In the genomic region with DNA sequence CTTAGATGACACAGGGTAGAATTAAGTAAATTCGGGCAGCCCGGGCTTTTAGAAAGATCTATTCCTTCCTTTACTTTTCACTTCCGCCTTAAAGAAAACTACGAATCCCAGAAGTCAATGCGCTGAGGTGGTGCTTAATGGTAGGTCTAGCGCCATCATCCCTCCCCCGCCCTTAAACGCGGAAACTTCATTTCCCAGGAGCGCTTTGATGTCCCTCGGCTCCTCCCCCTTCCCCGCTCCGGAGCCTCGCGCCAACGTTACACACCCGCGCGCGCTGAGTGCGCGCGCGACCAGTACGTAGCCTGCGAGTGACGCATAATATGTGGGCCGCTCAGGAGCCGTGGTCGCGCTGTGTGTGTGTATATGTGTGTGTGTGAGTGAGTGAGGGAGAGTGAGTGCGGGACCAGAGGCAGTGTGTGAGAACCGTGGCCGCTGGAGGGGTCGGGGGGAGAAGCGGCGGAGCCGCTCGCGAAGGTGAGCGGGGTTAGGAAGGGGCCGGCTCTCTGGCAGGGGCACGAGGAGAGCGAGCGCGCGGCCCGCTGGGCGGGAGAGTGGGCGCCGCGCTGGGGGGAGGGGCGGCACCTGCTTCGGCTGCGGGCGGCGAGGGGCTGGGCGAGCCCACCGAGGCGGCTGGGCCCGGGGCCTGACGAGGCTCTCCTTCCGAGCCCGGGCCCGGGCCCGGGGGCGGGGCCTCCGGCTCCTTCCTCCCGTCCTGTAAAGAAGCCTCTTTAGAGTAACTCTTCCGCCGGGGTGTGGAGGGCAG, we compare ENCODE assay signal across 8 mouse cellular contexts. TPM values are rescaled to one million over a fixed set of nuclear protein-coding genes. Genes with fewer than 3 reads are reported as not detected.
DNase-seq lines count a peak whose midpoint lies in the region; ATAC-seq and TF ChIP-seq lines count a peak whose summit lies in the region.

A gene (plus strand): TSS at position 257 of the 763 bp plus-strand sequence.

- peaks cover 0 to 2% of the 10 kb centered on the region in 2 experiments; a peak in 1 of 4 replicates for H3K4me1 ChIP-seq in ES-E14 (ENCODE audit: control insufficient read depth in 2 of 2, insufficient read depth in 2 of 2, low read length in 2 of 2, poor library complexity in 1 of 2)
- peaks cover 13% of the 10 kb centered on the region for H3K4me1 ChIP-seq in forebrain, embryonic 15.5 days
- peaks cover 3% of the 10 kb centered on the region; the same call in 1 of the 2 replicates for H3K4me1 ChIP-seq in lung, adult 2 months (ENCODE audit: control insufficient read depth, insufficient read depth, low read length)

- in situ Hi-C loops in ES-E14 (cut with MboI; ENCODE audit: low sequenced_read_pairs in 2 of 2, unreplicated experiment in 2 of 2), result no loop called here

- intact Hi-C loops in heart, postnatal 25 days (cut with DNase I), result loop anchor here (2.0 kb wide), 1 partner anchor 33 kb away; a partner anchor contains a TSS

- DNase-seq in ES-E14 (ENCODE audit: low read depth, low spot score), result peak; percentile 97
- peak; percentile 95 for DNase-seq in cerebellum, adult 11-12 months
- peak; percentile 85 for DNase-seq in heart, postnatal 25 days (ENCODE audit: low spot score)
- peak; percentile 87 to 97 for DNase-seq in layer of hippocampus, adult 18-20 months (ENCODE audit: low spot score in 2 of 2)
- peak; percentile 81 for DNase-seq in lung, adult 2 months
- DNase-seq in thymus, adult 18-20 months, result peak; percentile 88 to 93

- no peaks in the 10 kb centered on the region for H3K27me3 ChIP-seq in forebrain, embryonic 15.5 days

- H3K27ac ChIP-seq in ES-E14 (ENCODE audit: insufficient read depth, low read depth, low read length, poor library complexity, severe bottlenecking), result peak within 1 kb of the TSS; percentile 97
- peak within 1 kb of the TSS; percentile 86 for H3K27ac ChIP-seq in forebrain, embryonic 15.5 days (replicated peaks)

- H3K4me2 ChIP-seq in forebrain, embryonic 15.5 days (replicated peaks), result peak within 1 kb of the TSS; percentile 94

- peak; percentile 99 for ATAC-seq in forebrain, embryonic 15.5 days (replicated peaks)
- ATAC-seq in neutrophil, adult 5-6 weeks (ENCODE audit: extremely low read depth, insufficient number of reproducible peaks, low FRiP score, poor library complexity, severe bottlenecking), result peak; percentile 97

- H3K9ac ChIP-seq in ES-E14 (ENCODE audit: insufficient read depth, low read depth, low read length, poor library complexity, severe bottlenecking), result peak within 1 kb of the TSS; percentile 99
- peak within 1 kb of the TSS; percentile 70 for H3K9ac ChIP-seq in forebrain, embryonic 15.5 days (replicated peaks)

- H3K36me3 ChIP-seq in ES-E14 (ENCODE audit: control insufficient read depth, insufficient read depth, low read length, poor library complexity, severe bottlenecking), result no peaks in the 10 kb centered on the region
- no peaks in the 10 kb centered on the region for H3K36me3 ChIP-seq in forebrain, embryonic 15.5 days

- peak; percentile 80; the same call in 1 of the 2 replicates for TF ChIP-seq POLR2A in lung, adult 2 months (IDR thresholded peaks at IDR 0.05; ENCODE audit: borderline replicate concordance, extremely low read depth, low read depth, low read length)

- H3K4me3 ChIP-seq in ES-E14 (ENCODE audit: insufficient read depth in 1 of 2, low read depth in 1 of 2, low read length in 2 of 2, poor library complexity in 1 of 2, severe bottlenecking in 1 of 2), result peak within 1 kb of the TSS; percentile 93 to 99
- H3K4me3 ChIP-seq in forebrain, embryonic 15.5 days, result peak within 1 kb of the TSS; percentile 67
- peak within 1 kb of the TSS; percentile 75 for H3K4me3 ChIP-seq in lung, adult 2 months (replicated peaks; ENCODE audit: extremely low read depth, low read depth, low read length)

- under 1% methylated on average over 60 of the region's 71 CpGs for WGBS in forebrain, embryonic 15.5 days
- 1% methylated on average over 68 of the region's 71 CpGs for WGBS in lung, adult 2 months

- H3K9me3 ChIP-seq in ES-E14 (ENCODE audit: control insufficient read depth, insufficient read depth, low read depth, low read length), result no peaks in the 10 kb centered on the region
- H3K9me3 ChIP-seq in forebrain, embryonic 15.5 days, result no peaks in the 10 kb centered on the region

- TF ChIP-seq CTCF in lung, adult 2 months (IDR thresholded peaks at IDR 0.05; ENCODE audit: insufficient read depth, low read length), result no peak

TF ChIP-seq in ES-E14, 5 proteins besides CTCF, POLR2A, EP300 and RAD21:
- TF ChIP-seq CHD2 (IDR thresholded peaks at IDR 0.05; ENCODE audit: low read depth, low read length) (no peak), ZC3H11A (IDR thresholded peaks at IDR 0.05; ENCODE audit: borderline replicate concordance, low read depth, low read length) (no peak), HCFC1 (IDR thresholded peaks at IDR 0.05; ENCODE audit: borderline replicate concordance, insufficient read depth, low read length) (peak; percentile 96), ZNF384 (IDR thresholded peaks at IDR 0.05; ENCODE audit: low read depth, low read length) (no peak), MAFK (IDR thresholded peaks at IDR 0.05; ENCODE audit: insufficient read depth, low read depth, low read length) (no peak)

RNA-seq across cellular contexts. Expression of the gene that starts here (rescaled TPM):
- 50.7 and 52.9 TPM in 2 replicates for total RNA-seq in ES-E14 (2012; rRNA removed)
- polyA plus RNA-seq in forebrain, embryonic 15.5 days (2015; fragmentation: Nextera tagmentation; extraction: Ambion mirVana), result 18.5 and 26.1 TPM in 2 replicates
- 10 to 100 TPM; 23.3 to 29.6 TPM for total RNA-seq in heart, postnatal 25 days (2021)
- total RNA-seq in layer of hippocampus, adult 18-20 months (2021), result 10 to 100 TPM; 32.5 to 33.7 TPM
- polyA plus RNA-seq in lung, adult 2 months (2012; rRNA removed), result 9.3 and 13.5 TPM in 2 replicates
- 28.9 and 33.6 TPM in 2 replicates for total RNA-seq in neutrophil, adult 5-6 weeks (2017)

Comparison
In these comparisons a context has a peak if more than half of its experiments do, and no peak if none do; other contexts are left out.
1. Peak in every context shown above with its lines: DNase-seq, ATAC-seq, H3K4me3 ChIP-seq and H3K27ac ChIP-seq.